Mouse (Mus musculus): ENCODE measurements around the gene Cwc27.
A peak's percentile ranks its signal among the peaks of the same experiment; 100 is the strongest.

DNA sequence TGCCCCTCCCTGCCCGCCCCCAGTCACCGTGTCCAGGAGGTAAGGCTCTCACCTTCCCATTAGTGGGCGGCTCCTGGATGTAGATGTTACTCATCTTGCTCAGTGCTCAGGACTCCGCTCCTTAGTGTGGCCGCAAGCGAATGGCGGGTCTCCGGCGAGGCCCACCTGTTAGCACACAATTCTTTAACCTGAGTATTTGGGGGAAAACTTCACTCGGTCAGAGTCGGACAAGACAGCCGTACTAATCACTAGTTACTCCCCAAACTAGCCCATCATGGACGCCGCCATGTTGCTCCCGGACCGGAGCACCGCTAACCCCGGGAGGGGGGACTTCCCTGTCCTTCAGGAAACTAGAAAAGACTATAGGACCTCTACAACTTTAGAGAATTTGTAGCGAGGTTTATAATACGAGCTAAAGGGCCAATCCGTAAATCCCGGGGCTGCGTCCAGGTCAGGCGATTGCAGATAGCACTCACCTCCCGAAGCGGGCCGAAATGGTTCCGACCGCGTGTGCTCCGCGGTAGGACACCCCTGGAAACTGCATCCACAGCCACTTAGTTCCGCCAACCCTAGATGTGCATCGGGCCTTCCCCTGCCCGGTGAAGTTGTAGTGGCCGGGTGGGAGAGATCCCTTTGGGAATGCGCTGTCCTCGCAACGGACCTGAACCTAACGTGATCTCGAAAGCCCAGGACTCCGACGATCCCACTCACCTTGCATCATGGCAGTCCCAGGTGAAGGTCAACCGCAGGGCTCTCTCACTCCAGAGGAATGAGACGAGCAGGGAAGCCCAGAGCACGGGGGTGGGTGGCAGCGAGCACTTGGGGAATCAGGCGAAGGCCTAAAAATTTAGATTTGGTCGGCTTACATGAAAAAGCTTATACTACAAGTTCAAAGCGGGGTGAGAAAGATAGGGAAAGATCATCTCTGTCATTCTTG lies at the start of gene Cwc27:
- TF ChIP-seq CTCF (IDR thresholded peaks at IDR 0.05; ENCODE audit: borderline replicate concordance, extremely low read depth, insufficient read depth, insufficient read length), result no peak
- TF ChIP-seq POLR2A (IDR thresholded peaks at IDR 0.05; ENCODE audit: borderline replicate concordance, extremely low read depth, insufficient read depth, insufficient read length, poor library complexity, severe bottlenecking), result peak; percentile 23; the same call in 1 of the 2 replicates

Data from brain, embryonic 14.5 days (tissue).